Mouse (Mus musculus): ENCODE results near the gene Evl.
"Not testable (repeated sequence)": the region's sequence is repeated elsewhere in the genome, so short reads cannot be mapped to it uniquely, and the experiment has no call there.

The Evl gene

DNA sequence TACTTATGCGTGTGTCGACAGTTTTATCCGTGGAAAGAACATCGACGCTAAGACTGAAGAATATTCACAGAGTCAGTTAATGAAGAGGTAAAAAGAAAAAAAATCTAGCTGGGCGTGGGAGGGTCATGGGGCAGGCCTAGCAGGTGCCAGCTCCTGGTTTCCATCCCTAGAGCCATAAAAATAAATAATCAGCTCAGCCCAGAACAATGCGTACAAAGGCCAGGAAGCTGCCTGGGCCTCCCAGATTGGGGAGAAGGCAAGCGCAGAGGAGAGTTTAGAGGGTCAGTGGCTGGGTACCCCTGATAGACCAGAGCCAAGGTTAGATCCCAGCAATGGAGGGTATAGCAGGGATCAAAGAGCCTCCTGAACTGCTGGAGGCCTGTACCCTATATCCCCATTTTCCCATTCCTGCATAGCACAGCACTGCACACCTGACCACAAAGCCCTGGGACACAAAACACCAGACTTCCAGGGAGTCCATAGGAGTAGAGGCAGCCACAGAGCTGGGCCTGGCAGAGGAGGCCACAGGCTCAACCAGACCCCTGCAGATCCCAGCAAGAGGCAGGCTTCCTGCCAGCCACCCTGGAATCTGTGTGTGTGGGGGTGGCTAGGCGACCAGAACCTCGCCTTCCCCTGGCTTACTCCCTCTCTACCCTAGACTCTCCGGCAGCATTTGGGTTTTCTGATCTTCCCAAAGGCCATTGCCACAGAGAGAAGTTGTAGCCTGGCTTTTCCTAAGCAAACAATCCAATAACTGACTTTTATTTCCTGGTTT lies 144.4 kb downstream of the Evl start:
- DNase-seq (ENCODE audit: extremely low read depth, low read depth) = no peak

- DNase-seq (ENCODE audit: extremely low read depth, low read depth) = no peak
These were observed 145.1 kb downstream of the Evl start for GRCm38 (mm10) chr12:108699576-108699975.

GRCm38 (mm10) chr12:108700037-108700436 lies 145.5 kb downstream of the Evl start:
- DNase-seq (ENCODE audit: extremely low read depth, low read depth) = no peak

GRCm38 (mm10) chr12:108701221-108701620 lies 146.7 kb downstream of the Evl start:
- DNase-seq (ENCODE audit: extremely low read depth, low read depth) = no peak

DNA sequence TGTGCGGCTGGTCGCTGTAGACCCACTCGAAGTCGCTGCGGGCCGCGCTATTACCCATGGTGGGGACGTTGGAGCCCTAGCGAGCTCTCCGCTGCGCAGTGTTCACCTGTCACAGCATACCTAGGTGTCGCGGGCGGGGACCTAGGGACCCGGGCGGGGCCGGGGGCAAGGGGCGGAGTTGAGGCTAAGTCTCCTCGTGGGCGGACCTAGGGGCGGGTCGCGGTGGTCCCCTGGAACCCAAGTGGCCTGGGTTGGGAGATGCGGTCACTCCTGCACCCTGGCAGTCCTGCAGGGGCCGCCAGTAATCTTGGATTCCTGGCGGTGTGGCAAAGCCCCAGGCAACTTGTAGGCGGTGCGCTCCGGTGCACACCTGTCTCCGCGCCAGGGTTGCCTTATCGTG lies 147.7 kb downstream of the Evl start, which contains the start of gene Degs2:
Gene Degs2, minus strand, starts transcription at position 131 of the 400 bp plus-strand sequence.
- DNase-seq (ENCODE audit: extremely low read depth, low read depth) = no peak

- no peak for DNase-seq (ENCODE audit: extremely low read depth, low read depth)
These were observed 151.0 kb downstream of the Evl start for GRCm38 (mm10) chr12:108705486-108705885.

GRCm38 (mm10) chr12:108706129-108706528 lies 151.6 kb downstream of the Evl start:
- DNase-seq (ENCODE audit: extremely low read depth, low read depth) = no peak

DNA sequence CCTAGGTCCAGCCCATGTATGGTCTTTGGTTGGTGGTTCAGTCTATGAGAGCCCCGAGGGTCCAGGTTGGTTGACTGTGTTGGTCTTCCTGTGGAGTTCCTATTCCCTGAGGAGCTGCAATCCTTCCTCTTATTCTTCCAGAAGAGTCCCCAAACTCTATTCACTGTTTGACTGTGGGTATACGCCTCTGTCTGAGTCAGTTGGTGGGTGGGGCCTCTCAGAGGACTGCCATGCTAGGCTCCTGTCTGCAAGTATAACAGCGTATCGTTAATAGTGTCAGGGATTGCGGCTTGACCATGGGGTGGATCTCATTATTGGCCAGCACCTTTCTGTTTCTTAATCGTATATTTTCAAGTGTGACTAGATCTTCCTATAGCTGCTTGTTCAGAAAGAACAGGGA lies 154.9 kb downstream of the Evl start:
- no peak for DNase-seq (ENCODE audit: extremely low read depth, low read depth)

DNA sequence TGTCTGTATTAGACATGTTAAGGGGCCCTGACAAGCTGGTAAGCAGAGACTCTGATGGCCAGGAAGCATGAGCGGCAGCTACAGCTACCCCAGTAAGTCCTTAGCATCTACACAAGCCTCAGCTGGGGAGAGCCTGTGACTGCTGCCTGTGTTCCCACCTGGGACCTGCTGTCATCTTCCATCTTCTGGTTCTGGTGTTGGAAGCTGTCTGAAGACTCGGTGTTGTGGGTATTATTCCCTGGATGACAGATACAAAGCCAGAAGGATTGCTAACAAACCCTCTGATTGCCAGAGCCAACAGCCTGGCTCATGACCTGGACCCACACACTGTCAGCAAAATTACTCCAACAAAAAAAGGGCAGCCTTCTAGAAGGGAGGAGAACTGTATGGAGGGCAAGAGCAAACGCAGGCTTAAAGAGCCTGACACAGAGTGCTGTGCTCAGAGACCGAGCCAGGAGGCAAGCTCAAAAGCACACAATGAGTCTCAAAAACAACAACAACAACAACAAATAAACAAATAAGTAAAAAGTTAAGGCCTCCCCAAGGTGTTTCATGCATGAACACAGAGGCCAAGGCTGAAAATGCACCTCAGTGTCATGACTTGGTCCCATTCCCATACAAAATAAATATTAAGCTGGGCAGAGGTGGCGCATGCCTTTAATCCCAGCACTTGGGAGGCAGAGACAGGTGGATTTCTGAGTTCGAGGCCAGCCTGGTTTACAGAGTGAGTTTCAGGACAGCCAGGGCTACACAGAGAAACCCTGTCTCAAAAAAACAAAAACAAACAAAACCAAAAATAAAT lies 155.6 kb downstream of the Evl start:
- DNase-seq (ENCODE audit: extremely low read depth, low read depth) = no peak

GRCm38 (mm10) chr12:108710861-108711615 lies 156.5 kb downstream of the Evl start:
- DNase-seq (ENCODE audit: extremely low read depth, low read depth) = no peak

- no peak for DNase-seq (ENCODE audit: extremely low read depth, low read depth)
These were observed 158.0 kb downstream of the Evl start for GRCm38 (mm10) chr12:108712481-108712880.

DNA sequence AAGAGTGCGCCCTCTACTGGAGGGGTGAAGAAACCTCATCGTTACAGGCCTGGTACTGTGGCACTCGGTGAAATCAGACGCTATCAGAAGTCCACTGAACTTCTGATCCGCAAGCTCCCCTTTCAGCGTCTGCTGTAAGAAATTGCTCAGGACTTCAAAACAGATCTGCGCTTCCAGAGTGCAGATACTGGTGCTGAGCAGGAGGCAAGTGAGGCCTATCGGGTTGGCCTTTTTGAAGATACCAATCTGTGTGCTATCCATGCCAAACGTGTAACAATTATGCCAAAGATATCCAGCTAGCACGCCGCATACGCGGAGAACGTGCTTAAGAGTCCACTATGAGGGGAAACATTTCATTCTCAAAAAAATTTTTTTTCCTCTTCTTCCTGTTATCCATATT lies 159.5 kb downstream of the Evl start:
- not testable (repeated sequence) for DNase-seq (ENCODE audit: extremely low read depth, low read depth)

GRCm38 (mm10) chr12:108715854-108716253 lies 161.3 kb downstream of the Evl start:
- no peak for DNase-seq (ENCODE audit: extremely low read depth, low read depth)

DNA sequence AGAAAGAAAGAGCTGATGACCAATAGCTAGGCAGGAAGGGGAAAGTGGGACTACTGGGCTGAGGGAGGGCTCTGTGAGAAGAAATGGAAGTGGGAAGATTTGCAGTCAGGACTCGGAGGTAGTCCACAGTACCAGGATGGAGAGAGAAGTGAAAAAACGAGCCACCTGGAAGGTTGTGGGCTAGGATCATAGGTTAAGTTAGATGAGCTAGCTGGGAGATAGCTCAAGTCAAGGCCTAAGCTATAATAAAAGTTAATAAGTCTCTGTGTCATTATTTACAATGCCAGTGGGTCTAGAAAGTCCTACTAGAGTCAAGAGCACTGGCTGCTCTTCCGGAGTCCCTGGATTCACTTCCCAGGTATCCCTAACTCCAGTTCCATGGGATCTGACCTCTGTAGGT lies 164.0 kb downstream of the Evl start:
- no peak for DNase-seq (ENCODE audit: extremely low read depth, low read depth)

- DNase-seq (ENCODE audit: extremely low read depth, low read depth) = no peak
These were observed 167.9 kb downstream of the Evl start for GRCm38 (mm10) chr12:108722464-108722863.

GRCm38 (mm10) chr12:108723841-108724240 lies 169.3 kb downstream of the Evl start:
- DNase-seq (ENCODE audit: extremely low read depth, low read depth) = no peak

- DNase-seq (ENCODE audit: extremely low read depth, low read depth) = no peak
These were observed 179.9 kb downstream of the Evl start for GRCm38 (mm10) chr12:108734386-108734785.

DNA sequence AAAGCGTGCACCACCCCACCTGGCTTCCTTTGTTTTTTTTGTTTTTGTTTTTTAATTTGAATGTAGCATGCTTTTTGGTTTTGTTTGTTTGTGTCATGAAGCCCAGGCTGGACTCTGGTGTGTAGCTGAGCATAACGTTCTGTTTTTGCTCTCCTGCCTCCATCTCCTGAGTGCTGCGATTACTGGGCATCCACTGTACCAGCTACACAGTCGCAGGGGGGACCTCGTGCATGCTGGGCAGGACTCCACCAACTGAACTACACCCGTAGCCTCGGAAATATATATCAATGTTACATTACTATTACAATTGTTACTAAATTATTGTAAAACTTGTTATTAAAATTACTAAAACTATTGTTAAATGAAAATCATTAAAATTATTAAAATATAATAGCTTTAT lies 183.3 kb downstream of the Evl start:
- no peak for DNase-seq (ENCODE audit: extremely low read depth, low read depth)

Data from MEL-GATA-1-ER (cell line).